Mouse (Mus musculus) lung, embryonic 16.5 days (tissue): ENCODE data around the gene Notum. TPM values are rescaled to one million over a fixed set of nuclear protein-coding genes. Genes with fewer than 3 reads are reported as not detected.
A peak's percentile ranks its signal among the peaks of the same experiment; 100 is the strongest.

Experiments
- ATAC-seq: fragments of 200-750 bp; cut with Nextera tagmentation; 2 replicates; pipeline ENCODE4 v1.8.0; 2017; ENCODE audit warnings: low read depth, mild to moderate bottlenecking, moderate library complexity
- H3K27ac ChIP-seq: fragments of 300-500 bp; sonication (generic); 2 replicates; pipeline ENCODE4 v1.5.1; 2014; ENCODE audit warnings: mild to moderate bottlenecking, control low read depth, low read length
- H3K27me3 ChIP-seq: fragments of 300-500 bp; sonication (generic); 2 replicates; pipeline ENCODE4 v1.6.1; 2014; ENCODE audit warnings: low read depth, low read length, mixed read lengths; ENCODE audit not compliant: control insufficient read depth, insufficient read depth
- H3K36me3 ChIP-seq: fragments of 300-500 bp; sonication (generic); 2 replicates; pipeline ENCODE4 v1.6.1; 2014; ENCODE audit warnings: low read length; ENCODE audit not compliant: control insufficient read depth, insufficient read depth
- H3K4me1 ChIP-seq: fragments of 300-500 bp; sonication (generic); replicated peaks from 2 replicates; pipeline ENCODE4 v1.6.1; 2014; ENCODE audit warnings: low read length, mixed read lengths; ENCODE audit not compliant: control insufficient read depth, insufficient read depth
- H3K4me2 ChIP-seq: fragments of 300-500 bp; sonication (generic); 2 replicates; pipeline ENCODE4 v1.6.1; 2014; ENCODE audit warnings: low read depth, low read length, control low read depth
- H3K4me3 ChIP-seq: fragments of 300-500 bp; sonication (generic); 2 replicates; pipeline ENCODE4 v1.5.1; 2014; ENCODE audit warnings: mild to moderate bottlenecking, low read length, control low read depth
- H3K9ac ChIP-seq: fragments of 300-500 bp; sonication (generic); 2 replicates; pipeline ENCODE4 v1.6.1; 2014; ENCODE audit warnings: low read length, control low read depth
- H3K9me3 ChIP-seq: fragments of 300-500 bp; sonication (generic); 2 replicates; pipeline ENCODE4 v1.6.1; 2016; ENCODE audit warnings: low read length; ENCODE audit not compliant: control insufficient read depth
- WGBS: fragments of 180-500 bp; shearing (Covaris S2); extraction: QIAGEN DNeasy Blood & Tissue Kit; methylation state at CpG from one replicate; pipeline ENCODE4 v1.1.7; 2014; 5-methylcytosine and 5-hydroxymethylcytosine counted together
- polyA plus RNA-seq: library from polyadenylated mRNA; unstranded; fragments of >200 nt; fragmentation: Nextera tagmentation; extraction: Ambion mirVana; gene quantifications from 2 replicates; pipeline ENCODE4 v1.2.1, GENCODE M21; 2015

Notum gene
- polyA plus RNA-seq, 1 experiment from 2014 or later = 4.0 TPM

DNA sequence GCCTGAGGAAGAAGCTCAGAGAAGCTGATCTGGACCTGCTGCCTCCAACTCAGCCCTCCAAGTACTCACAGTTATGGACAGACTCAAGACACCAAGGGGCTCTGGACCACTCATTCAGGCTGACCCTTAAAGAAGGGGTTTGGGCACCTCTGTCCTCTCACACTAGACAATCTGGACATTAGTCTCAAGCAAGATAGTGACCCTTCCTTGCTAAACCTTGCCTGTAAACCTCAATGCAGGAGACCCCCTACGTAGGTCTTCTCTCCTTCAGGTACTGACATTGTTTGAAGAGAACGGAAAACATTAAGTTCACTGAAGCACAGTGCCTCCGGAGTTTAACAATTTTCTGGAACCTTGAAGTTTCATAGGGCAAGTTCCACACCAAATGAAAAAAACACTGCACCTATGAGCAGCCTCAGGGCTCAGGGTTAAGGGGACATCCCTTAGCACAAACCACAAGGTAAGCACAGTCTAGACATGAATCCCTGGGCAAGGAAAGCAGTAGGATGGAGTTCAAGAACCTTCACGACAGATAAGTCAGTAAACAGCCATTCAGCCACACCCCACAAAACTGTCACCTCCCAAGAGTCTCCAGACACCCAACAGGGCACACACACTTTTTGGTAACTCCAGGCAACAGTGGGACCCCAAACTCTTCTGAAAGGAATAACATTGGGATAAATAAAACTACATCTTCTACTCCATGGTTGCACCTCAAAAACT, 29.1 kb downstream of the Notum start:
- Histone ChIP-seq H3K4me1 (peaks cover 30% of the 10 kb centered on the region), H3K4me2 (peak overlapping the region; percentile 92), H3K36me3 (peaks cover 12% of the 10 kb centered on the region), H3K27me3 (no peaks in the 10 kb centered on the region), H3K9me3 (no peaks in the 10 kb centered on the region), H3K4me3 (peak overlapping the region; percentile 76), H3K27ac (peak overlapping the region; percentile 86), H3K9ac (peak overlapping the region; percentile 92)
- ATAC-seq = no peak
- 46% methylated on average over 4 of the region's 4 CpGs for WGBS

DNA sequence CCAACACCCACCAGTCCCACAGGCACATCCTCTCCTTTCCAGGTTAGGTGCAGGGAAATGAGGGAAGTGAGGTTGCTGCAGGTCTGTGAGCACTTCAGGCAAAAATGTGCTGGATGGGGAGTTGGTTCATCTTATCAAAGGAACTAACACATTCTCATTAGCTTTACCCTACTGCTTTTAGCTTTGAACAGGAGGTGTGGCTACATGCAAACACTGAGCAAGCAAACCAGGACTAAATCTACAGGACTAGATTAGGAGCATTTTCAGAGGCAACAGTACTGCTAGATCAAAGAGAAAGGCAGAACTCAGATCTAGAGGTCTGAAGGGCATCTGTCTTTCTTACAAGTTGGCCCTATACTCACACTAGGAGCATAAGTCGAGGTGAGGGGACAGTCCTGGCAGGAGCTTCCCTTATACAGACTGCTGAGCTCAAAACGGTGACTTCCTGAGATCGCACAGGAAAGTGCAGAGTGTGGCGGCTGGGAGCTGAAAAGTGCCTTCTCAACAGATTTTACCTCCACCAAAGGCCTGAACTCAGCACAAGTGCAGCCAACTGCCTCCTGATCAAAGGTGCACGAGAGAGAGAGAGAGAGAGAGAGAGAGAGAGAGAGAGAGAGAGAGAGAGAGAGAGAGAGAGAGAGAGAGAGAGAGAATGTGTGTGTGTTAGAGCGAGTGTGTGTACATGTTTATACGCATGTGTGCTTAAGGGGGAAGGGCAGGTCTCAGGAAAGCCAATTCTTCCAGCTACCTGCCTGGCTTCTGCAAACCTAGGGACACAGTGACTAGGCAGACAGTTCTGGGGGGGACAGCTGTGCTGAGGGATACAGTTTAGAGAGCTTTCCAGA, 29.9 kb downstream of the Notum start:
- no peaks in the 10 kb centered on the region for H3K27me3 ChIP-seq
- H3K4me3 ChIP-seq = no peak overlapping the region
- H3K27ac ChIP-seq = peak overlapping the region; percentile 20; the same call in 1 of the 2 replicates
- peak overlapping the region; percentile 4 for H3K9ac ChIP-seq
- no peaks in the 10 kb centered on the region for H3K9me3 ChIP-seq
- peak overlapping the region; percentile 92; the same call in 1 of the 2 replicates for H3K4me2 ChIP-seq
- no peak for ATAC-seq
- peaks cover 30% of the 10 kb centered on the region for H3K4me1 ChIP-seq
- WGBS = 26% methylated on average over 7 of the region's 7 CpGs
- H3K36me3 ChIP-seq = peaks cover 12% of the 10 kb centered on the region

DNA sequence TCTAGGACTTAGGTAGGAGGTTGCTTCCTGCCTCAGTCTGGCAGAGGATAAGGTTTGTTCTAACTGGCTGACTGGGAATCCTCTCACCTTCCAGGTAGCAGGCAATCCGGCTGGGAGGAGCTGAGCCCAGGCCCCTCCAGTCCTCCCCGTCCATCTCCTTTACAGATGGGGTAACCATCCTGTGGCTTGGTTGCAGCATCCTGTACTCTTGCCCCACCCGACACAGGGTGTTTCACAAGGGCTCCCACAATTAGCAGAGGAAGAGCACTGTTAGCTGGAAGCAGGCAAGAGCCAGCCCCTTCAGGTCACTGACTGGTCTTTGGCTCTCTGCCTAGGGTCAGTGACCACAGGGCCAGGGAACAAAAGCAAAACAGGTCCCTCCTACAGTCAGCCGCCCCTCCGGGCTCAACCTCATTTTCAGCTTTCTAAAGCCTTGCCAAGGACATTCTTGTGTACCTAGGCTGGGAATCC, 30.5 kb downstream of the Notum start:
- Histone ChIP-seq H3K4me3 (no peak overlapping the region), H3K9ac (peak overlapping the region; percentile 4), H3K27me3 (no peaks in the 10 kb centered on the region), H3K36me3 (peaks cover 12% of the 10 kb centered on the region), H3K4me2 (peak overlapping the region; percentile 19), H3K9me3 (no peaks in the 10 kb centered on the region), H3K4me1 (peaks cover 32% of the 10 kb centered on the region), H3K27ac (peak overlapping the region; percentile 24; the same call in 1 of the 2 replicates)
- 45% methylated on average over 5 of the region's 5 CpGs for WGBS
- no peak for ATAC-seq

DNA sequence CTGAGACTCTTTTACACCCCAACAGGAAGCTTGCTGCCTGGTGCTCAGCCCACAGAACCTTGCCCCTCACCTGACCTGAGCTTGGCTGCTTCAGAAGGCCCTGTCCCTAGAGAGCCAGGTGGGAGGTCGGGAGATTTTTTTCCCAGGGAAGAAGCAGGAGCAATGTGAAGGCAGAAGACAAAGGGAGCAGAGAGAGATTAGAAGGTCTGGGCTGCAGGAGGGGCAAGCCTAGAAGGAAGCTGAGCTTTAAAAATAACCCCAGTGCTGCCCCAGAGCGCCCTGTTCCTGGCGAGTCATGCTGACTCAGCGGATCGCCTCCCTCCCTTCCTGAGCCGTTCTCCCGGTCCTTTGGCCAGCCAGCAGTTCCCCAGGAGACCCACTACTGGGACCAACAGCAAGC, 31.1 kb downstream of the Notum start:
- H3K4me3 ChIP-seq = no peak overlapping the region
- peak overlapping the region; percentile 24; the same call in 1 of the 2 replicates for H3K27ac ChIP-seq
- 29% methylated on average over 7 of the region's 7 CpGs for WGBS
- H3K27me3 ChIP-seq = no peaks in the 10 kb centered on the region
- peaks cover 12% of the 10 kb centered on the region for H3K36me3 ChIP-seq
- H3K9me3 ChIP-seq = no peaks in the 10 kb centered on the region
- peaks cover 36% of the 10 kb centered on the region for H3K4me1 ChIP-seq
- H3K4me2 ChIP-seq = peak overlapping the region; percentile 19
- ATAC-seq = no peak
- H3K9ac ChIP-seq = peak overlapping the region; percentile 4

DNA sequence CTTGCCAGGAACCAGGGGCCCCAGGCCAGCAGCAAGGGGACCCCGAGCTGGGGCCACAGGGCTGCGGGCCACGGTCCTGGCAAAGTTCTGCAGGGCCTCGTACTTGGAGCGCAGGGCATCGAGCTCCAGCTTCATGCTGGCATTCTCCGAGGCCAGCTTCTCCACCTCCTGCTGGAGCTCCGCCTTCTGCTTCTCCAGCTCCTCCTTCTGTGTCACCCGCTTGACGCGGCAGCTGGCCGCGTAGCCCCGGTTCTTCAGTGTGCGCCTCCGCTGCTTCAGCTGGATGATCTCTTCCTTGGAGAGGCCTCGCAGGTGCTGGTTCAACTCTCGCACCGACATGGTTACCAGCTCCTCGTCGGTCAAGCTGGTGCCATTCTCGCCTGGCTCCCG, 31.6 kb downstream of the Notum start:
- Histone ChIP-seq H3K4me2 (peak overlapping the region; percentile 19; the same call in 1 of the 2 replicates), H3K27me3 (no peaks in the 10 kb centered on the region), H3K4me3 (no peak overlapping the region), H3K9me3 (no peaks in the 10 kb centered on the region), H3K4me1 (peaks cover 37% of the 10 kb centered on the region), H3K9ac (no peak overlapping the region), H3K36me3 (peaks cover 12% of the 10 kb centered on the region), H3K27ac (no peak overlapping the region)
- no peak for ATAC-seq
- WGBS = 82% methylated on average over 23 of the region's 23 CpGs

DNA sequence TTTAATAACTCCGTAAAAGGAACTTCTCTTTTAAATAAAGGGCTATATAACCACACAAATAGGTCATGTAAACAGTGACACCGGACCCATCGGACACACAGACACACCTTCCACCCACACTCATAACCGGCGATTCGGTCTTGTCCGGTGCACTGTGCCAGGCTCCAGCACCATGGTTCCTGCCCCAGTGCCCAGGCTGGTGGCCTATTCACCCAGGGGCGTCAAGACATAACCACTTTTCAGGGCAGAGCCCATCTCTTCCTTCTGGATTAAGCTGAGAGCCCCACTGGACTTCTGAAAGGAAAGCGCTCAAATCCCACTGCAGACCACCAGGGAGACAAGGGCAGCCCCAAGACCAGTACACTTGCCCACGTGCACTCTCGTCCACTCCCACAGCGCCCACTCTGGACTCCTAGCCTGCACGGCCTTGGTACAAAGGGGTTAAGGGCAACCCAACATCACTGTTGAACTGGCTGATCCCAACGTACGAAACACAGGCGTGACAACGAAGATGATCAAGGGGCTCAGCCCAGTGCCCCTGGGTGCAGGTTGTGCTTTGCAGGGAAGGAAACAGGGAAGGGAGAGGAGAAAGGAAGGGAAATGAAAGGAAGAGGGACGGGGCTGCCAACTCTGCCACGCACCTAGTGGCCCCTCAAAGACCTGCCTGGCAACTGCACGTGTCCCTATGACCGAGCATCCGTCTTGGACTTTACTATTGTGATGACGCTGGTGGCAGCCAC, 32.2 kb downstream of the Notum start:
- no peak overlapping the region for H3K4me3 ChIP-seq
- H3K4me1 ChIP-seq = peaks cover 39% of the 10 kb centered on the region
- H3K9ac ChIP-seq = no peak overlapping the region
- H3K4me2 ChIP-seq = no peak overlapping the region
- H3K9me3 ChIP-seq = no peaks in the 10 kb centered on the region
- no peak overlapping the region for H3K27ac ChIP-seq
- ATAC-seq = no peak
- H3K36me3 ChIP-seq = peaks cover 12% of the 10 kb centered on the region
- H3K27me3 ChIP-seq = no peaks in the 10 kb centered on the region
- WGBS = 88% methylated on average over 23 of the region's 23 CpGs

DNA sequence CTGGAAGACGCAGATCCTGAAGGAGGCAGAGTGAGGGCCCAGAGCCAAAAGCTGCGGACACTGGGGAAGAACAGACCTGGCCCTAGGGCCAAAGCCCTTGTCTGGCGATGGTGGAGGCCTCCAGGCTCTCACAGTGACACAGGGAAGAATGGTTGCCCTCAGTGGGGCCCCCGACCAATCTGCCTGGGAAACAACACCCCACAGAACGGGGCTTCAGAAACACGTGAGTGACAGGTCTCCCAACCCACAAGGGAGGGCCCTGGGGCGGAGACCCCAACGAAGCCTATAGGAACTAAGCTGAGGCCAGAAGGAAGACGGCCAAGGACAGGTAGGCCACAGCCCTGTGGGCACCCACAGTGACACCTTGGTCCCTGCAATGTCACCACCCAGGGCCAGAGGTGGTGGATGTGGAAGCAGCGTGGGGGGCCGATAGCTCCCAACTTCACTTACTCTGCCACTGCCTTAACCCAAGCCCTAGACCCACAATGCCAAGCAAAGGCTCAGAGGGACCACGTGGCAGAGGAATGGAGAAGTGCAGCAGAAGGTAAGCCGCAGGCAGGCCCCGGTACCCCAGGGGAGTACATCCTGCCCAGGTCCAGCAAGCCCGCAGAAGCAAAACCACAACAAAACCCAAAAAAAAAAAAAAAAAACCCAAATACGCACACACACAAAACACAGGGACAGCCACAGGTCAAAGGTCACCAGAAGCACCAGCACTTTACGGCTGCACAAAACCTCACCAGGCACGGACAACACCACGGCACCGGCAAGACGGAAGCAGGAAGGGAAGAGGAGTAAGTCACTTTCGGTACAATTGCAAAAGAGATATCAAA, 33.3 kb downstream of the Notum start:
- H3K9ac ChIP-seq = no peak overlapping the region
- WGBS = 75% methylated on average over 22 of the region's 22 CpGs
- ATAC-seq = no peak
- no peaks in the 10 kb centered on the region for H3K9me3 ChIP-seq
- H3K27me3 ChIP-seq = no peaks in the 10 kb centered on the region
- H3K27ac ChIP-seq = no peak overlapping the region
- H3K4me3 ChIP-seq = no peak overlapping the region
- no peak overlapping the region for H3K4me2 ChIP-seq
- H3K36me3 ChIP-seq = peaks cover 15% of the 10 kb centered on the region
- peaks cover 41% of the 10 kb centered on the region for H3K4me1 ChIP-seq

DNA sequence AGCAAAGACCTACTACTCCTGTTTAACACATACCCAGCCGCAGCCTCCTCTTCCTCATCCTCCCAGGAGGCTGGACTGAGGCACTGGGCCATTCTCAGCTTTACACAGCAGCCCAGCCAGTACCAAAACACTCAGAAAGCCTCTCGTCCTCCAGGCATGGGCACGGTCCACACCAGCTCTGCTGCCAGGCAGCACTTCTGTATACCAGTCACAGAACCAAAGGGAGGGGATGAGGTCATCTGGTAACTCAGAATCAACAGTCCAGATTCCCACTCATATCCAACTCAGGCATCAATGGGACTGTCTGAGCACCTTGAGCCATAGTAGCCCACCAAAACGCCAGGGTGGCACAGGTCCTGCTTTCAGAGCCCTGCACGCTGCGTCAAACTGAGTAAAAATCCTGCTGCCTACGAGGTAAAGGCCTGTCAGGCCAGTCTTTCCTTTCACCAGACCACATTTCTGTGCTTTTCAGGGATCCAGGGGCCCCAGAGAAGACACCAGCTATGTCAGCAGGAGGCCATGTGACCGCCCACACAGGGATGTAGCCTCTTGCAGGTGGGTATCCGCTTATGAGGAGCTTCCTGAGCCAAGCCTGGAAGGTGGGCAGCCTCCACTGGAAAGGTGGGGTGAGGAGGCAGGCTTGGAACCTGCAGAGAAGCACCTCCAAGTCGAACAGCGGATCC, 34.0 kb downstream of the Notum start:
- Histone ChIP-seq H3K4me3 (no peak overlapping the region), H3K27ac (no peak overlapping the region), H3K9ac (no peak overlapping the region), H3K27me3 (no peaks in the 10 kb centered on the region), H3K9me3 (no peaks in the 10 kb centered on the region), H3K4me2 (no peak overlapping the region), H3K4me1 (peaks cover 36% of the 10 kb centered on the region), H3K36me3 (peaks cover 19% of the 10 kb centered on the region)
- 85% methylated on average over 11 of the region's 11 CpGs for WGBS
- no peak for ATAC-seq
